Mouse (Mus musculus) forebrain, embryonic 16.5 days (tissue): ENCODE measurements at regions not wholly inside any gene's neighbourhood (a gene's known extent, or its start where the extent isn't known, plus 50 kb on each side); places are given as distances from the start of the nearest gene placed in this dataset.

Experiments used
- ATAC-seq: fragments of 200-750 bp; cut with Nextera tagmentation; 2 replicates; pipeline ENCODE4 v1.8.0; 2017; ENCODE audit warnings: mild to moderate bottlenecking, moderate library complexity
- H3K27ac ChIP-seq: fragments of 300-500 bp; sonication (generic); 2 replicates; pipeline ENCODE4 v1.5.1; 2014; ENCODE audit warnings: low read length, control low read depth
- H3K27me3 ChIP-seq: fragments of 300-500 bp; sonication (generic); replicated peaks from 2 replicates; pipeline ENCODE4 v1.6.1; 2014; ENCODE audit warnings: low read length; ENCODE audit not compliant: control insufficient read depth, insufficient read depth
- H3K36me3 ChIP-seq: fragments of 300-500 bp; sonication (generic); 2 replicates; pipeline ENCODE4 v1.6.1; 2014; ENCODE audit not compliant: control insufficient read depth, insufficient read depth
- H3K4me1 ChIP-seq: fragments of 300-500 bp; sonication (generic); replicated peaks from 2 replicates; pipeline ENCODE4 v1.6.1; 2014; ENCODE audit warnings: low read length; ENCODE audit not compliant: control insufficient read depth, insufficient read depth
- H3K4me2 ChIP-seq: fragments of 300-500 bp; sonication (generic); 2 replicates; pipeline ENCODE4 v1.6.1; 2014; ENCODE audit warnings: mild to moderate bottlenecking, low read length, control low read depth
- H3K4me3 ChIP-seq: fragments of 300-500 bp; sonication (generic); replicated peaks from 2 replicates; pipeline ENCODE4 v1.5.1; 2014; ENCODE audit warnings: mild to moderate bottlenecking, low read length, control low read depth
- H3K9ac ChIP-seq: fragments of 300-500 bp; sonication (generic); replicated peaks from 2 replicates; pipeline ENCODE4 v1.6.1; 2014; ENCODE audit warnings: low read depth, low read length, control low read depth
- H3K9me3 ChIP-seq: fragments of 300-500 bp; sonication (generic); 2 replicates; pipeline ENCODE4 v1.6.1; 2016; ENCODE audit warnings: low read length; ENCODE audit not compliant: control insufficient read depth
- WGBS: fragments of 180-500 bp; shearing (Covaris S2); extraction: QIAGEN DNeasy Blood & Tissue Kit; methylation state at CpG from one replicate; pipeline ENCODE4 v1.1.7; 2014; 5-methylcytosine and 5-hydroxymethylcytosine counted together

- no peak overlapping the region for H3K27ac ChIP-seq
- no peak overlapping the region for H3K4me2 ChIP-seq
- no peak overlapping the region for H3K4me3 ChIP-seq
- no peak for ATAC-seq
- 44% methylated on average over 5 of the region's 5 CpGs for WGBS
- no peaks in the 10 kb centered on the region for H3K36me3 ChIP-seq
- no peaks in the 10 kb centered on the region for H3K27me3 ChIP-seq
- H3K9ac ChIP-seq: no peak overlapping the region
- no peaks in the 10 kb centered on the region for H3K4me1 ChIP-seq
- no peaks in the 10 kb centered on the region for H3K9me3 ChIP-seq
Observed at GRCm38 (mm10) chr14:66528135-66528534, 519.1 kb upstream of the Gulo start.

- no peak for ATAC-seq
- Histone ChIP-seq H3K27me3 (no peaks in the 10 kb centered on the region), H3K27ac (no peak overlapping the region), H3K4me1 (peaks cover 9% of the 10 kb centered on the region), H3K9ac (no peak overlapping the region), H3K36me3 (no peaks in the 10 kb centered on the region), H3K4me3 (no peak overlapping the region), H3K9me3 (no peaks in the 10 kb centered on the region), H3K4me2 (no peak overlapping the region)
- WGBS: 66% methylated on average over 6 of the region's 6 CpGs
Observed at GRCm38 (mm10) chr14:66527061-66527460, 518.1 kb upstream of the Gulo start.

GRCm38 (mm10) chr14:66522856-66523400 is 513.9 kb upstream of the Gulo start:
- WGBS: 51% methylated on average over 6 of the region's 6 CpGs
- Histone ChIP-seq H3K4me2 (no peak overlapping the region), H3K27me3 (no peaks in the 10 kb centered on the region), H3K27ac (peak overlapping the region; percentile 56), H3K4me3 (no peak overlapping the region), H3K4me1 (peaks cover 9% of the 10 kb centered on the region), H3K36me3 (no peaks in the 10 kb centered on the region), H3K9ac (no peak overlapping the region), H3K9me3 (no peaks in the 10 kb centered on the region)
- no peak for ATAC-seq

- H3K4me1 ChIP-seq: peaks cover 9% of the 10 kb centered on the region
- peak overlapping the region; percentile 56; the same call in 1 of the 2 replicates for H3K27ac ChIP-seq
- ATAC-seq: peak; percentile 65
- H3K9ac ChIP-seq: no peak overlapping the region
- WGBS: 73% methylated on average over 7 of the region's 7 CpGs
- no peak overlapping the region for H3K4me2 ChIP-seq
- no peaks in the 10 kb centered on the region for H3K36me3 ChIP-seq
- H3K4me3 ChIP-seq: no peak overlapping the region
- H3K9me3 ChIP-seq: no peaks in the 10 kb centered on the region
- H3K27me3 ChIP-seq: no peaks in the 10 kb centered on the region
Observed at GRCm38 (mm10) chr14:66521836-66522629, 513.0 kb upstream of the Gulo start.

GRCm38 (mm10) chr14:66516770-66517169 is 507.8 kb upstream of the Gulo start:
- Histone ChIP-seq H3K27ac (no peak overlapping the region), H3K36me3 (no peaks in the 10 kb centered on the region), H3K9ac (no peak overlapping the region), H3K4me3 (no peak overlapping the region), H3K4me2 (no peak overlapping the region), H3K4me1 (no peaks in the 10 kb centered on the region; the same call in 1 of the 2 replicates), H3K9me3 (no peaks in the 10 kb centered on the region), H3K27me3 (no peaks in the 10 kb centered on the region)
- 89% methylated on average over 3 of the region's 3 CpGs for WGBS
- ATAC-seq: no peak

- no peaks in the 10 kb centered on the region for H3K9me3 ChIP-seq
- H3K4me3 ChIP-seq: no peak overlapping the region
- H3K27me3 ChIP-seq: no peaks in the 10 kb centered on the region
- H3K36me3 ChIP-seq: no peaks in the 10 kb centered on the region
- no peak overlapping the region for H3K9ac ChIP-seq
- peaks cover 6% of the 10 kb centered on the region for H3K4me1 ChIP-seq
- H3K27ac ChIP-seq: peak overlapping the region; percentile 18; the same call in 1 of the 2 replicates
- no peak overlapping the region for H3K4me2 ChIP-seq
- ATAC-seq: peak; percentile 58
- 56% methylated on average over 5 of the region's 5 CpGs for WGBS
Observed at GRCm38 (mm10) chr14:66510750-66511149, 501.7 kb upstream of the Gulo start.

- no peak overlapping the region for H3K4me3 ChIP-seq
- H3K9ac ChIP-seq: no peak overlapping the region
- WGBS: 64% methylated on average over 1 of the region's 1 CpGs
- ATAC-seq: no peak
- no peaks in the 10 kb centered on the region for H3K9me3 ChIP-seq
- no peak overlapping the region for H3K27ac ChIP-seq
- H3K4me2 ChIP-seq: no peak overlapping the region
- no peaks in the 10 kb centered on the region for H3K36me3 ChIP-seq
- H3K4me1 ChIP-seq: peaks cover 6% of the 10 kb centered on the region
- H3K27me3 ChIP-seq: no peaks in the 10 kb centered on the region
Observed at GRCm38 (mm10) chr14:66510218-66510617, 501.2 kb upstream of the Gulo start.

GRCm38 (mm10) chr14:66509706-66510105 is 500.7 kb upstream of the Gulo start:
- 93% methylated on average over 7 of the region's 7 CpGs for WGBS
- ATAC-seq: no peak
- H3K4me3 ChIP-seq: no peak overlapping the region
- H3K9ac ChIP-seq: no peak overlapping the region
- no peak overlapping the region for H3K4me2 ChIP-seq
- no peaks in the 10 kb centered on the region for H3K27me3 ChIP-seq
- H3K4me1 ChIP-seq: peaks cover 6% of the 10 kb centered on the region
- H3K27ac ChIP-seq: no peak overlapping the region
- H3K36me3 ChIP-seq: no peaks in the 10 kb centered on the region
- H3K9me3 ChIP-seq: no peaks in the 10 kb centered on the region

- Histone ChIP-seq H3K9ac (no peak overlapping the region), H3K27ac (no peak overlapping the region), H3K4me3 (no peak overlapping the region), H3K27me3 (no peaks in the 10 kb centered on the region), H3K36me3 (no peaks in the 10 kb centered on the region), H3K4me2 (no peak overlapping the region), H3K4me1 (peaks cover 19% of the 10 kb centered on the region), H3K9me3 (no peaks in the 10 kb centered on the region)
- WGBS: 95% methylated on average over 6 of the region's 6 CpGs
- ATAC-seq: no peak
Observed at GRCm38 (mm10) chr14:66501995-66502394, 493.0 kb upstream of the Gulo start.
